9 mouse cellular contexts compared by ENCODE assay signal in the genomic region with DNA sequence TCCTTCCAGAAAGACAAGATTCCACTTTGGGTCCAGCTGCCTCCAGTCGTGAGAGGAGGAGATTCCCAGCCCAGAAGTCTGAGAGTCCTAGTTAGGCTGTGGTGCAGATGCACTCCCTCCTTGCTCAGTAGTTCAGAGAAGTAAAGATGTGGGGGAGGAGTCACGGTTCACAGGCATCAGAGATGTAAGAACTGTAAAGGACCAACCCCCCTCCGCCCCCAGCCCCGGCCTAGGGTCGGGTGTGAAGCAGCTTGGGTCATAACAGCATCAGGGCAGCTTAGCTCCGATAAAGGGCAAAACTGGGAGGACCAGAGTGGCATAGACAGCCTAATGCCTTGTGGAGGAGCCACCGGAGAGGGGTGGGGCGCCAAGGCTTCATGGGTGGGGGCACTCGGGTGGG. TPM values are rescaled to one million over a fixed set of nuclear protein-coding genes. Genes with fewer than 3 reads are reported as not detected.
A peak's percentile ranks its signal among the peaks of the same experiment; 100 is the strongest.
DNase-seq lines count a peak whose midpoint lies in the region; ATAC-seq and TF ChIP-seq lines count a peak whose summit lies in the region.
"Had no signal": no experiment of that assay in that cellular context is flagged by ENCODE, and none has a peak within 500 bp of the region (broad histone marks: within the 10 kb centered on the region; RNA-seq: fewer than 3 reads in every experiment).

No protein-coding gene starts in this region.

- H3K27ac ChIP-seq in kidney, postnatal 0 days = no peak overlapping the region
- H3K27ac ChIP-seq in hindbrain, embryonic 11.5 days (ENCODE audit: low read depth, low read length) = no peak overlapping the region
- H3K27ac ChIP-seq: macrophage had no signal

- H3K9ac ChIP-seq in kidney, postnatal 0 days (ENCODE audit: low read depth, low read length) = peak overlapping the region; percentile 70; the same call in 1 of the 2 replicates
- H3K9ac ChIP-seq in hindbrain, embryonic 11.5 days (ENCODE audit: low read depth, low read length) = 0 out of 2 replicates have a peak overlapping the region, but pooled peaks have one; percentile 34

- peak overlapping the region; percentile 71 for H3K4me2 ChIP-seq in kidney, postnatal 0 days (ENCODE audit: low read length)
- peak overlapping the region; percentile 48 for H3K4me2 ChIP-seq in hindbrain, embryonic 11.5 days (replicated peaks; ENCODE audit: low read depth, low read length)

- no peak for TF ChIP-seq CTCF in kidney, postnatal 0 days (IDR thresholded peaks at IDR 0.05; ENCODE audit: low read depth)

- ATAC-seq in kidney, postnatal 0 days (replicated peaks; ENCODE audit: low FRiP score, low read depth) = peak; percentile 35; the same call in 1 of the 2 replicates
- 0 out of 2 replicates have a peak, but pooled peaks have one; percentile 5 for ATAC-seq in common myeloid progenitor, adult 5-6 weeks (replicated peaks; ENCODE audit: low read depth, poor library complexity, severe bottlenecking)
- peak; percentile 39 for ATAC-seq in hindbrain, embryonic 11.5 days (ENCODE audit: low FRiP score)
- no peak for ATAC-seq in megakaryocyte-erythroid progenitor cell, adult 5-6 weeks (replicated peaks; ENCODE audit: low FRiP score, low TSS enrichment, poor library complexity, severe bottlenecking)

- H3K36me3 ChIP-seq in kidney, postnatal 0 days (ENCODE audit: insufficient read depth, low read length) = no peaks in the 10 kb centered on the region
- 0 out of 2 replicates have a peak, but pooled peaks cover 4% of the 10 kb centered on the region for H3K36me3 ChIP-seq in hindbrain, embryonic 11.5 days (ENCODE audit: control insufficient read depth, insufficient read depth, low read length)

- DNase-seq in kidney, postnatal 0 days (ENCODE audit: low spot score) = peak; percentile 74
- no peak for DNase-seq in kidney, postnatal 36 days
- DNase-seq in hindbrain, embryonic 11.5 days (ENCODE audit: low spot score) = peak; percentile 27
- peak; percentile 20 for DNase-seq in mesoderm, embryonic 11.5 days (ENCODE audit: low read depth, low spot score)
- DNase-seq in thymus, postnatal 36 days = peak; percentile 53 to 59
- no peak for DNase-seq in cerebellum, adult 9-10 months

- H3K27me3 ChIP-seq in kidney, postnatal 0 days (ENCODE audit: insufficient read depth, low read length) = no peaks in the 10 kb centered on the region
- peaks cover 22% of the 10 kb centered on the region for H3K27me3 ChIP-seq in hindbrain, embryonic 11.5 days (ENCODE audit: control insufficient read depth, insufficient read depth, low read length)

- H3K4me3 ChIP-seq in kidney, postnatal 0 days (replicated peaks; ENCODE audit: low read depth, low read length) = peak overlapping the region; percentile 56
- peak overlapping the region; percentile 37 for H3K4me3 ChIP-seq in hindbrain, embryonic 11.5 days (ENCODE audit: low read depth, low read length)

- H3K4me1 ChIP-seq in kidney, postnatal 0 days (replicated peaks; ENCODE audit: insufficient read depth, low read length) = peaks cover 6% of the 10 kb centered on the region; the same call in 1 of the 2 replicates
- H3K4me1 ChIP-seq in hindbrain, embryonic 11.5 days (replicated peaks; ENCODE audit: control insufficient read depth, insufficient read depth, low read length) = no peaks in the 10 kb centered on the region

- H3K9me3 ChIP-seq in kidney, postnatal 0 days (replicated peaks; ENCODE audit: low read length) = no peaks in the 10 kb centered on the region
- H3K9me3 ChIP-seq in hindbrain, embryonic 11.5 days (ENCODE audit: control insufficient read depth, low read length) = no peaks in the 10 kb centered on the region

- 3% methylated on average over 9 of the region's 9 CpGs for WGBS in kidney, postnatal 0 days
- WGBS in hindbrain, embryonic 11.5 days = 11% methylated on average over 9 of the region's 9 CpGs

RNA-seq across cellular contexts. Expression of gene Adora2a, which starts 0.2 kb away (rescaled TPM):
- 5.2 and 6.3 TPM in 2 replicates for polyA plus RNA-seq in kidney, postnatal 0 days (2015; fragmentation: Nextera tagmentation; extraction: Ambion mirVana)
- total RNA-seq in common myeloid progenitor, adult 5-6 weeks (2017) = 4.4 and 6.2 TPM in 2 replicates
- polyA plus RNA-seq in hindbrain, embryonic 11.5 days (2014; fragmentation: Nextera tagmentation; extraction: Ambion mirVana) = 4.1 and 5.0 TPM in 2 replicates
- total RNA-seq in megakaryocyte-erythroid progenitor cell, adult 5-6 weeks (2014; fragmentation: Nextera tagmentation) = 0.09 and 0.67 TPM in 2 replicates
- 0.28 and 0.88 TPM in 2 replicates for total RNA-seq in megakaryocyte-erythroid progenitor cell, adult 5-6 weeks (2017)

Comparison
In these comparisons a context has a peak if more than half of its experiments do, and no peak if none do; other contexts are left out.
1. DNase-seq: peak in kidney, postnatal 0 days (single experiment), hindbrain, embryonic 11.5 days (single experiment), mesoderm, embryonic 11.5 days (single experiment) and thymus, postnatal 36 days (2 of 2); none in kidney, postnatal 36 days (0 of 2) and cerebellum, adult 9-10 months (single experiment).